Mouse (Mus musculus) MEL (cell line): Measurements from ENCODE around the gene Gtdc1. TPM values are rescaled to one million over a fixed set of nuclear protein-coding genes. Genes with fewer than 3 reads are reported as not detected.

Source experiments
- DNase-seq: peaks from one replicate; pipeline ENCODE4 v3.0.0; 2011; ENCODE audit warnings: low read depth, low spot score
- H3K27ac ChIP-seq: 2 replicates; pipeline ENCODE4 v1.5.1; 2012; ENCODE audit warnings: low read depth, mild to moderate bottlenecking, control low read depth, low read length, moderate library complexity; ENCODE audit not compliant: control insufficient read depth
- H3K27me3 ChIP-seq, 2 experiments: fragments of 150-350 bp in 1 of 2; sonication (generic) in 1 of 2; 2 replicates each; pipeline ENCODE4 v1.6.1; 2012; ENCODE audit warnings: low read length in 2 of 2, mild to moderate bottlenecking in 2 of 2, improper control_type of control experiment in 1 of 2, moderate library complexity in 1 of 2; ENCODE audit not compliant: insufficient read depth in 2 of 2, control insufficient read depth in 1 of 2
- H3K36me3 ChIP-seq, 2 experiments: 2 replicates each; pipeline ENCODE4 v1.6.1; 2012 to 2014; ENCODE audit warnings: low read length in 2 of 2, improper control_type of control experiment in 1 of 2, inconsistent platforms in 1 of 2, mild to moderate bottlenecking in 1 of 2; ENCODE audit not compliant: insufficient read depth in 2 of 2, control insufficient read depth in 1 of 2
- H3K4me1 ChIP-seq, 2 experiments: fragments of 150-350 bp in 1 of 2; sonication (generic) in 1 of 2; 2 replicates each; pipeline ENCODE4 v1.6.1; 2012; ENCODE audit warnings: low read length in 2 of 2, improper control_type of control experiment in 1 of 2, mild to moderate bottlenecking in 1 of 2; ENCODE audit not compliant: insufficient read depth in 2 of 2, control insufficient read depth in 1 of 2
- H3K4me3 ChIP-seq, 2 experiments: fragments of 150-350 bp in 1 of 2; sonication (generic) in 1 of 2; 2 replicates each; pipeline ENCODE4 v1.5.1; 2012; ENCODE audit warnings: low read depth in 2 of 2, low read length in 2 of 2, mild to moderate bottlenecking in 2 of 2, moderate library complexity in 2 of 2, control low read depth in 1 of 2, improper control_type of control experiment in 1 of 2; ENCODE audit not compliant: control insufficient read depth in 1 of 2, insufficient read depth in 1 of 2
- H3K79me2 ChIP-seq: 2 replicates; pipeline ENCODE4 v1.6.1; 2012; ENCODE audit warnings: mild to moderate bottlenecking, low read length, moderate library complexity; ENCODE audit not compliant: control insufficient read depth, poor library complexity, insufficient read depth
- H3K9ac ChIP-seq: 2 replicates; pipeline ENCODE4 v1.6.1; 2012; ENCODE audit warnings: low read depth, mild to moderate bottlenecking, control low read depth, low read length, moderate library complexity; ENCODE audit not compliant: control insufficient read depth, poor library complexity, severe bottlenecking
- H3K9me3 ChIP-seq: fragments of 150-350 bp; sonication (generic); replicated peaks from 2 replicates; pipeline ENCODE4 v1.6.1; 2012; ENCODE audit warnings: mild to moderate bottlenecking, low read length, improper control_type of control experiment, moderate library complexity; ENCODE audit not compliant: insufficient read depth
- CHD1 ChIP-seq: IDR thresholded peaks from 2 replicates; pipeline ENCODE4 v1.6.1; 2012; ENCODE audit warnings: low read depth, mild to moderate bottlenecking, inconsistent platforms, low read length, improper control_type of control experiment
- CHD2 ChIP-seq: IDR thresholded peaks from 2 replicates; pipeline ENCODE4 v1.6.1; 2011; ENCODE audit warnings: low read length, improper control_type of control experiment
- CTCF ChIP-seq, 3 experiments: IDR thresholded peaks in 2 of 3; conservative IDR thresholded peaks in 1 of 3; 2 replicates each; pipeline ENCODE4 v1.5.1; 2011 to 2012; ENCODE audit warnings: low read length in 3 of 3, low read depth in 2 of 3, mild to moderate bottlenecking in 2 of 3, improper control_type of control experiment in 1 of 3, inconsistent platforms in 1 of 3, mixed read lengths in 1 of 3, moderate library complexity in 1 of 3; ENCODE audit not compliant: control insufficient read depth in 1 of 3, insufficient read depth in 1 of 3, poor library complexity in 1 of 3, severe bottlenecking in 1 of 3
- ELF1 ChIP-seq: IDR thresholded peaks from 2 replicates; pipeline ENCODE4 v1.6.1; 2014; ENCODE audit warnings: low read depth, mild to moderate bottlenecking, inconsistent platforms, low read length, improper control_type of control experiment, moderate library complexity
- EP300 ChIP-seq, 2 experiments: IDR thresholded peaks; 2 replicates each; pipeline ENCODE4 v1.6.1; 2011; ENCODE audit warnings: improper control_type of control experiment in 2 of 2, low read length in 2 of 2, low read depth in 1 of 2, mild to moderate bottlenecking in 1 of 2
- GABPA ChIP-seq: IDR thresholded peaks from 2 replicates; pipeline ENCODE4 v1.6.1; 2012; ENCODE audit warnings: low read depth, mild to moderate bottlenecking, inconsistent platforms, low read length, improper control_type of control experiment, moderate library complexity
- GATA1 ChIP-seq: IDR thresholded peaks from 2 replicates; pipeline ENCODE4 v1.6.1; 2011; ENCODE audit warnings: low read depth, low read length, improper control_type of control experiment
- JUND ChIP-seq: IDR thresholded peaks from 2 replicates; pipeline ENCODE4 v1.6.1; 2011; ENCODE audit warnings: low read depth, mild to moderate bottlenecking, improper control_type of control experiment, low read length
- KAT2A ChIP-seq: conservative IDR thresholded peaks from 2 replicates; pipeline ENCODE4 v1.6.1; 2012; ENCODE audit warnings: low read depth, low read length, improper control_type of control experiment, inconsistent platforms
- MAX ChIP-seq: IDR thresholded peaks from 2 replicates; pipeline ENCODE4 v1.6.1; 2011; ENCODE audit warnings: low read length, improper control_type of control experiment
- MAZ ChIP-seq: IDR thresholded peaks from 2 replicates; pipeline ENCODE4 v1.6.1; 2012; ENCODE audit warnings: low read depth, mild to moderate bottlenecking, inconsistent platforms, low read length, improper control_type of control experiment
- MEF2A ChIP-seq: IDR thresholded peaks from 2 replicates; pipeline ENCODE4 v1.6.1; 2014; ENCODE audit warnings: low read depth, mild to moderate bottlenecking, inconsistent platforms, low read length, improper control_type of control experiment; ENCODE audit not compliant: poor library complexity, insufficient replicate concordance, severe bottlenecking; ENCODE audit errors: extremely low read depth
- MYB ChIP-seq: IDR thresholded peaks from 2 replicates; pipeline ENCODE4 v1.6.1; 2011; ENCODE audit warnings: mild to moderate bottlenecking, low read depth, low read length, improper control_type of control experiment
- MYC ChIP-seq: IDR thresholded peaks from 2 replicates; pipeline ENCODE4 v1.6.1; 2011; ENCODE audit warnings: low read depth, mild to moderate bottlenecking, low read length, improper control_type of control experiment, moderate library complexity
- NELFE ChIP-seq: IDR thresholded peaks from 2 replicates; pipeline ENCODE4 v1.6.1; 2011; ENCODE audit warnings: low read depth, low read length, improper control_type of control experiment
- POLR2A ChIP-seq, 2 experiments: IDR thresholded peaks; 2 replicates each; pipeline ENCODE4 v1.6.1; 2011 to 2012; ENCODE audit warnings: low read length in 2 of 2, mild to moderate bottlenecking in 2 of 2, control low read depth in 1 of 2, improper control_type of control experiment in 1 of 2, low read depth in 1 of 2, moderate library complexity in 1 of 2; ENCODE audit not compliant: control insufficient read depth in 1 of 2, insufficient read depth in 1 of 2, poor library complexity in 1 of 2
- POLR2AphosphoS2 ChIP-seq: IDR thresholded peaks from 2 replicates; pipeline ENCODE4 v1.6.1; 2011; ENCODE audit warnings: low read length, improper control_type of control experiment
- POLR2AphosphoS5 ChIP-seq: IDR thresholded peaks from 2 replicates; pipeline ENCODE4 v1.6.1; 2012; ENCODE audit warnings: low read depth, borderline replicate concordance, mild to moderate bottlenecking, inconsistent platforms, low read length, moderate library complexity, mixed read lengths
- RAD21 ChIP-seq: IDR thresholded peaks from 2 replicates; pipeline ENCODE4 v1.6.1; 2011; ENCODE audit warnings: mild to moderate bottlenecking, low read depth, low read length, improper control_type of control experiment
- RCOR1 ChIP-seq: IDR thresholded peaks from 2 replicates; pipeline ENCODE4 v1.6.1; 2012; ENCODE audit warnings: low read depth, mild to moderate bottlenecking, inconsistent platforms, low read length, improper control_type of control experiment
- SIN3A ChIP-seq: IDR thresholded peaks from 2 replicates; pipeline ENCODE4 v1.6.1; 2012; ENCODE audit warnings: low read length, improper control_type of control experiment, inconsistent platforms
- TAL1 ChIP-seq: IDR thresholded peaks from 2 replicates; pipeline ENCODE4 v1.6.1; 2012; ENCODE audit warnings: mild to moderate bottlenecking, inconsistent platforms, low read length, moderate library complexity, mixed read lengths
- TBP ChIP-seq: IDR thresholded peaks from 2 replicates; pipeline ENCODE4 v1.8.0; 2011; ENCODE audit warnings: low read depth, low read length, improper control_type of control experiment
- TCF12 ChIP-seq: IDR thresholded peaks from 2 replicates; pipeline ENCODE4 v1.6.1; 2014; ENCODE audit warnings: low read depth, mild to moderate bottlenecking, inconsistent platforms, low read length, improper control_type of control experiment, moderate library complexity
- UBTF ChIP-seq: IDR thresholded peaks from 2 replicates; pipeline ENCODE4 v1.6.1; 2012; ENCODE audit warnings: low read depth, mild to moderate bottlenecking, inconsistent platforms, low read length, improper control_type of control experiment, moderate library complexity, borderline replicate concordance; ENCODE audit not compliant: insufficient read depth
- USF1 ChIP-seq: IDR thresholded peaks from 2 replicates; pipeline ENCODE4 v1.6.1; 2014; ENCODE audit warnings: low read depth, mild to moderate bottlenecking, inconsistent platforms, low read length, improper control_type of control experiment, moderate library complexity
- USF2 ChIP-seq, 2 experiments: IDR thresholded peaks; 2 replicates each; pipeline ENCODE4 v1.6.1; 2011 to 2012; ENCODE audit warnings: improper control_type of control experiment in 2 of 2, low read length in 2 of 2, borderline replicate concordance in 1 of 2, inconsistent platforms in 1 of 2, low read depth in 1 of 2, mild to moderate bottlenecking in 1 of 2; ENCODE audit not compliant: insufficient read depth in 1 of 2
- ZC3H11A ChIP-seq: IDR thresholded peaks from 2 replicates; pipeline ENCODE4 v1.6.1; 2012; ENCODE audit warnings: low read depth, mild to moderate bottlenecking, inconsistent platforms, low read length, improper control_type of control experiment
- ZKSCAN1 ChIP-seq: IDR thresholded peaks from 2 replicates; pipeline ENCODE4 v1.6.1; 2012; ENCODE audit warnings: low read depth, mild to moderate bottlenecking, inconsistent platforms, low read length, improper control_type of control experiment, moderate library complexity
- ZMIZ1 ChIP-seq: IDR thresholded peaks from 2 replicates; pipeline ENCODE4 v1.6.1; 2012; ENCODE audit warnings: low read depth, mild to moderate bottlenecking, inconsistent platforms, low read length, improper control_type of control experiment, moderate library complexity
- ZNF384 ChIP-seq: IDR thresholded peaks from 2 replicates; pipeline ENCODE4 v1.6.1; 2012; ENCODE audit warnings: low read depth, mild to moderate bottlenecking, inconsistent platforms, low read length, improper control_type of control experiment
- polyA plus RNA-seq, 2 experiments: library from polyadenylated mRNA; stranded (reverse) in 1 of 2; unstranded in 1 of 2; fragments of >175 nt in 1 of 2; fragments of >200 nt in 1 of 2; gene quantifications; 2 replicates each; pipeline versions ENCODE4 v1.2.1 to v1.2.4; 2012; ENCODE audit warnings: low replicate concordance in 2 of 2, low read depth in 1 of 2; ENCODE audit not compliant: insufficient read length in 2 of 2, insufficient read depth in 1 of 2, missing spikeins in 1 of 2
- total RNA-seq: library from RNA; depleted of rRNA; stranded (reverse); fragments of 300-350 nt; gene quantifications from 2 replicates; pipeline ENCODE4 v1.2.3, GENCODE M21; 2012

Gtdc1 gene
- total and polyA plus RNA-seq, 3 experiments = 7.2 to 14.3 TPM; not detected in 1

DNA sequence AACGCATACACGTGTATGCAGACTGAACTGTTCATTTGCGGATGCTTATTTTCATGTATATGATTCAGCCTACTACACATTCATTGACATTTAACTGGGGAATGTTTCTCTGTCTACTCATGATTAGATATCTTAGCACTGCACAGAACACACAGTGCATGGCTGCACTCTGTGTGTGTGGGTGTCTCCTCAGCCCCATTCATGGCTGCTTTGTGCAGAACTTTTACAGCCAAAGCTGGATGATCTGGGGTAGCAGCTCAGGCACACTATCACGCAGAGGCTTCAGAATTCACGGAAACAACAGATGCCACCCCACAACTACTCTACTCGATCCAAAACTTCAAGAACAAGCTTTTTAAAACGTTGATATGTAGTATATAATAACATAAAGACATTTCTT is 263.4 kb downstream of the Gtdc1 start:
- TF ChIP-seq SIN3A = no peak
- TF ChIP-seq MAX = no peak
- no peak for TF ChIP-seq TAL1
- TF ChIP-seq MAZ = no peak
- no peak for TF ChIP-seq TCF12
- no peak for TF ChIP-seq USF2 (IDR thresholded peaks at IDR 0.05; ENCODE audit: borderline replicate concordance in 1 of 2, insufficient read depth in 1 of 2, low read depth in 1 of 2, low read length in 2 of 2)
- no peak for TF ChIP-seq MEF2A
- no peak for TF ChIP-seq ZC3H11A
- no peak for TF ChIP-seq KAT2A
- no peak for TF ChIP-seq CHD2
- TF ChIP-seq GATA1 = no peak
- no peak for TF ChIP-seq ZKSCAN1
- TF ChIP-seq ZMIZ1 = no peak
- no peak for TF ChIP-seq USF1
- TF ChIP-seq JUND = no peak
- TF ChIP-seq POLR2AphosphoS2 = no peak
- TF ChIP-seq RCOR1 = no peak
- no peak for TF ChIP-seq MYC
- TF ChIP-seq CHD1 = no peak
- no peak for DNase-seq
- H3K27ac ChIP-seq = no peak overlapping the region

DNA sequence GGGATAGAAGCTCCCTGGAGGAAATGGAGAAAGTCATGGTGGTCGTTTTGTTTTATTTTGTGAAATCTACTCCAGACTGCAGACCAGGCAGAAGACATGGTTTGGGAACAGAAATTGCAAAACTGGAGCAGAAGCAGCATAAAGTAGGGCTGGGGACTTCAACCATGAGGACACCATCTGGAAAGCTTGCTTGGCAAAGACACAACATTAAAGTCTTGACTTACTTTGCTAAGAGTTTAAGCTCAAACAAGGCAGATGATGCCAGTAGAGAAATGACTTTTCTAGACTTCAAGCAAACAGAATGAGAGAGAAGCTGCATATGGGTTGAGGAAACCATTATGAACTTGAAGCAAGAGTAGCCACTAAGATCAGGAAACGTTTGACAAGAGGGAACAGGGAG is 267.6 kb downstream of the Gtdc1 start:
- Histone ChIP-seq H3K27ac (no peak overlapping the region), H3K9me3 (no peaks in the 10 kb centered on the region), H3K4me3 (no peak overlapping the region), H3K9ac (no peak overlapping the region), H3K27me3 (no peaks in the 10 kb centered on the region), H3K79me2 (no peaks in the 10 kb centered on the region), H3K36me3 (no peaks in the 10 kb centered on the region), H3K4me1 (no peaks in the 10 kb centered on the region)
- TF ChIP-seq KAT2A (no peak), CTCF (IDR thresholded peaks at IDR 0.05 in 2 of 3, conservative IDR thresholded peaks at IDR 0.05 in 1 of 3; ENCODE audit: control insufficient read depth in 1 of 3, insufficient read depth in 1 of 3, low read depth in 2 of 3, low read length in 3 of 3, poor library complexity in 1 of 3, severe bottlenecking in 1 of 3) (no peak), NELFE (no peak), UBTF (no peak), ZNF384 (no peak), ZKSCAN1 (no peak), MAX (no peak), CHD2 (no peak), ELF1 (no peak), EP300 (IDR thresholded peaks at IDR 0.05; ENCODE audit: low read depth in 1 of 2, low read length in 2 of 2) (no peak), MYB (no peak), ZMIZ1 (no peak), RAD21 (no peak), TBP (no peak), GABPA (no peak), POLR2A (IDR thresholded peaks at IDR 0.05; ENCODE audit: control insufficient read depth in 1 of 2, insufficient read depth in 1 of 2, low read depth in 1 of 2, low read length in 2 of 2, poor library complexity in 1 of 2) (no peak), SIN3A (no peak), POLR2AphosphoS5 (no peak)
- no peak for DNase-seq

More for the DNA sequence above, 263.4 kb downstream of the Gtdc1 start:
- Histone ChIP-seq H3K27me3 (no peaks in the 10 kb centered on the region), H3K9me3 (no peaks in the 10 kb centered on the region), H3K4me1 (no peaks in the 10 kb centered on the region), H3K36me3 (no peaks in the 10 kb centered on the region), H3K79me2 (no peaks in the 10 kb centered on the region), H3K4me3 (no peak overlapping the region), H3K9ac (no peak overlapping the region)
